Mouse (Mus musculus) heart, postnatal 36 days (tissue): ENCODE data around the gene Gpx4. TPM values are rescaled to one million over a fixed set of nuclear protein-coding genes. Genes with fewer than 3 reads are reported as not detected.

Experiments
- DNase-seq, 2 experiments: peaks; one replicate each; pipeline ENCODE4 v3.0.0; 2021 to 2022
- intact Hi-C: fragments of 180-260 bp; cut with DNase I; formaldehyde crosslinking; loops from one replicate; pipeline ENCODE4 v1.15.1; 2025
- total RNA-seq, 2 experiments: library from RNA; stranded (reverse); gene quantifications; 2 replicates each; pipeline ENCODE4 v1.2.3; 2021

Gpx4 gene
- total RNA-seq, 2 experiments from 2014 or later: 863 to 871 TPM

DNA sequence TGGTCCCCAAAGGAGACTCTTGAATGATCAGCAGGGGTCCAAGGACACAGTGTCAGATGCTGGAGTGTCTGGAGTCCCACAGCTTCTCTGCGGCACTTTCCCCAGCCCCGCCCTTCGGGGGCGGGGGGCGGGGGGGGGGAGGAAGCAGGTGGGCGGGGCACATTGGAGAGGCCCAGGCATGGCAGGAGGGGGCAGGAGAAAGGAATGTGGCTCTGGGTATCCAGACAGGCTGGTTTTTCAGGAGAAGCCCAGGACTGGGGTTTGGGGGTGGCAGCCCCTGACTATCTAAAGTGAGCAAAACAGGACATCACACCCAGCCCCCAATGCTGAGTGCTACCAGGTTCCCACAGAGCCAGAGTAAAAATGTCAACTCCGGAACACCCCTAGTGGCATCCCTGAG, 50.3 kb downstream of the Gpx4 start:
- intact Hi-C loops: no loop called here
- DNase-seq: no peak

DNA sequence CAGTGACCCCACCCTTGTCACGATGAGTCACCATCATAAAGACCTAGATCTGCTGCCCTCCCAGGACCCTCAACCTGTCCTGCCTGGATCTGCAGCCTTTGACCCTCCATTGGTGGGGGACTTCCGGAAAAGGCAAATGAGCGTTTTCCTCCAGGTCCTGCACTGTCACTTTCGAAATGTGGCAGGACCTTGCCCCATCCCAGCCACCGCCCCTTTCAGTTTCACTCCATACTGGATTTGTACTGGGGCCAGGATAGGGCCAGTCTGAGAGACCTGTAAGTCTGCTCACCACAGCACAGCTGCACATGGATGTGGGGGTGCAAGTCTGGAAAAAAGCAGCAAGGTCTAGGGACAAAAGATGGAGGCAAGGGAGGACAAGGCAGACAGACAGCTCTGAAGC, 51.7 kb downstream of the Gpx4 start:
- intact Hi-C loops: no loop called here
- no peak for DNase-seq

DNA sequence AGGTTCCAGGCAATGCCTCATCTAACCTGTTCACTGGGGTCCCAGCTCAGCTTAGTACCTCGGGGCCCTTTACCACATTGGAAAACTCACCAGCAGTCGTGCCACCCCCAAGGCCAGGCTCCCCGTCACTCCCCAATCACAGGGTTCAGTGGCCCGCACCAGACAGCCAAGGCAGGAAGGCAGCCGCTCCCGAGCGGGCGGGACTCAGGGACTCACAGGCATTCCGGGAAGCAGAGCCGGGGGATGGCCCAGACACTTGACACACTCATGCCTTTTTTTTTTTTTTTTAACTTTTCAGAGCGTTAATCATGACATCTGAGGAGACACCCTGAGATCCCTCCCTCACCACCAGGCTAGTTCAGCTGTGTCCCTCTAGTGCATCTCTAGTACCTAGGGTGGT, 54.0 kb downstream of the Gpx4 start:
- intact Hi-C loops: no loop called here
- peak in 1 of 2 experiments; percentile 43 for DNase-seq

DNA sequence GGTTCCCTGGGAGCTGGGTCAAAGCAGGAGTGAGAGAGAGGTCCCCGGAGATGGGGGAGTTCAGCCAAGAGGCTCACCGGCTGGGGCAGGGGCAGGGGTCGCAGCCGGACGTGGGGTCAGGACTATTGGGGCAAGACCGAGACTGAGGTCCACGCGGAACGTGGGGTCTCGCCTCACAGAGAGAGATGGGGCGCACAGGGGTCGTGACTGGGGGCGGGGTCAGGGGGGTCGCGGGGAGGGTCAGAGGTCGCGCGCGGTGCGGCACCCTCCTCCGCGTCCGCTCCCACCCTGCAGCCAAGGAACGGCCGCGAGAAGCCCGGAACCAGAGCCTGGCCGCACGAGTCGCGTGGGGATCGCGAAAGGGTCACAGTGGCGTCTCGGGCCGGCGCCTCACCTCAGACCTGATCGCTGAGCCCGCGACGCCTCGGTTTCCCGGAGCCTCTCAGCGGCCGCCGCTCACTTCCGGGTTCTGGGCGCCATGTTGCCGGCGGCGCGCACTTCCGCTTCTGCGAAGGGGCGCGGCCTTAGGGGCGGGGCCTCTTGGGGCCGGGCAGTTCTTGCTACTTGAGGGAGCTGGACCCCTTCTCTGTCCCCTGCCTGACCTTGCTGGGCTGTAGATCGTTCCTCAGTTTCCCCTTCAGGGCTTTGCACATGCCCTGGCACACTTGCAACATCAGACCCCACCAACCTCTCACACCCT, 55.4 kb downstream of the Gpx4 start:
- intact Hi-C loops: loop anchor here (2.0 kb wide), 1 partner anchor 62 kb away; no protein-coding TSS in a partner anchor
- peak; percentile 90 to 91 for DNase-seq

DNA sequence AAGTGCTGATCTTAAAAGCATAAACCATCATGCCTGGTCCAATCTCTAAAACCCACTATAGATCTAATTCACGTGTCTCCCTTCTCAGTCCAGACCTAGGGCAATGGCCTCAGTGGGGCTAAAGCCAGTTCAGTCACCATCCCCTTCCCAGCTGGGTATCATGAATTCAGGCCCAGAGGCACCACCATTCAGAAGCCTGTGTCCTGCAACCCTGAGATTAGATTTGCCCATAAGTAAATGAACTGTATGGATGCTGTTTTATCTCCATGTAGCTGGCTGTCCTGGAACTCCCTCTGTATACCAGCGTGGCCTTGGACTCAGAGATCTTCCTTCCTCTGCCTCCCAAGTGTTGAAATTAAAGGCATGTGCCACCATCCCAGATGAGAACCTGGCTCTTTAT, 56.1 kb downstream of the Gpx4 start:
- intact Hi-C loops: loop anchor here (2.0 kb wide), 1 partner anchor 62 kb away; no protein-coding TSS in a partner anchor
- no peak for DNase-seq

DNA sequence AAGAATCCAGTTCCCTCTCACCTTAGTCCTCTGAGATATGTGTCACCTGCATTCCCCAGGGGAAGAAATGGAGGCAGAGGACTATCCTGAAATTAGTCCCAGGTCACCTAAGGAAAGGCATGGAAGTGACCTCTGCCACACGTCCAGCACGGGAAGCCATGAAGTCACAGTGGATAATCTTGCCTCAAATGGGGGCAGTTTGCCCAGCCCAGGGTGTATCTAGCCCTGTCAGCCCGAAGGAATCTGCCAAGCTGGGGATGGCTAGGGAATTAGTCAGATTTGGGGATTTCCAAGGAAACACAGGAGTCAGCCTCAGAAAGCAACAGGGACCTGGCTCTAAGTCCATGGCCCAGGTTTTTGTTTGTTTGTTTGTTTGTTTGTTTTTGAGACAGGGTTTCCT, 57.2 kb downstream of the Gpx4 start:
- intact Hi-C loops: no loop called here
- no peak for DNase-seq

DNA sequence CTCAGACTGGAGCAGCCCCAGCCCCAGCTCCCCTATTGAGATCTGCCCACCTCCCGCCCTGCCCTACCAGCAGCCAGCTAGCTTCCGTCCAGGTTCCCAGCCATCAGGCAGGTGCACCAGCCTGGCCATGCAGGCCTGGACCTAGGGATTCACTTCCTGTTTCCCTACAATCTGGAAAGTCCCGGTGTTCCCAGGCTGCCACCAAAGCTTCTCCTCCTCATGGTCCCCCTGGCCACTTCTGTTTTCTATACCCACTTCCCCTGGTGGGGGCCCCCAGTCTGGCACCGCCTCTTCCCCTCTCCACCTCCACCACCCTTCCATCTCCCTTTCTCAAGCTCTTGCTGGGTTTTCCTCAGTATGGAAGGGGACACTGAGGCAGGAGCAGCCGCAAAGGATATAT, 58.5 kb downstream of the Gpx4 start, which contains the start of gene Sbno2:
Gene Sbno2, minus strand, starts transcription at position 112 of the 400 bp plus-strand sequence.
- DNase-seq: no peak
- intact Hi-C loops: no loop called here

DNA sequence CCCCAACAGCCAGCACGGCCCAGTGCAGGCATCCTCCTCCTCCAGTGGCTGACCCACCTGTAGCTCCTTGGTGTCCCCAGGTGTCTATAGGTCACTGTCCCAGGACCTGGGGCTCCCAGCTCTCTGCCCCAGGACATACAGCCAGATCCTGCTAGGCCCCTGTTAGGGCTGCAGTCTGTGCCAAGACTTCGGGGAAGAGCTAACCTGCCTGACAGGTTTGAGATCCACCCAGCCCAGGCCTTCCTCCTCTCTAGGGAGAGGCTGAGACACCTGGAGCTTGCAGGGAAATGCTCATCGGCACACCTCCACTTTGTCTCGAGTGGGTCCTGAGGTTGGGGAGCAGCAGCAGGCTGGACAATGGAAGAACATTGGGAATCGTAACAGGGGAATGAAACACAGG, 59.0 kb downstream of the Gpx4 start:
- no peak for DNase-seq
- intact Hi-C loops: no loop called here

Other genes starting within 250 kb of the Gpx4 start
- gene Misp, start 226.2 kb upstream of the Gpx4 start, total RNA-seq: under 1 TPM in 1 of 2 experiments, not detected in 1; 0.62 TPM
- gene Ptbp1, start 192.7 kb upstream of the Gpx4 start, total RNA-seq: 10 to 100 TPM; 50.9 to 51.2 TPM
- not detected for gene Prtn3, start 172.7 kb upstream of the Gpx4 start, total RNA-seq
- gene Plppr3, start 172.5 kb upstream of the Gpx4 start, total RNA-seq: not detected
- not detected for gene Elane, start 160.9 kb upstream of the Gpx4 start, total RNA-seq
- 10 to 100 TPM; 11.6 to 63.9 TPM for gene Cfd, start 156.3 kb upstream of the Gpx4 start, total RNA-seq
- gene Med16, start 138.2 kb upstream of the Gpx4 start, total RNA-seq: 10 to 100 TPM; 53.0 to 53.2 TPM
- not detected for gene Gm26602, start 136.3 kb upstream of the Gpx4 start, total RNA-seq
- gene Kiss1r, start 130.2 kb upstream of the Gpx4 start, total RNA-seq: under 1 TPM; 0.17 to 0.38 TPM
- gene R3hdm4, start 126.0 kb upstream of the Gpx4 start, total RNA-seq: 10 to 100 TPM; 81.0 to 88.1 TPM
- gene Arid3a, start 120.1 kb upstream of the Gpx4 start, total RNA-seq: 1 to 10 TPM; 1.9 to 2.6 TPM
- 10 to 100 TPM; 25.6 to 28.8 TPM for gene Wdr18, start 87.0 kb upstream of the Gpx4 start, total RNA-seq
- under 1 TPM; 0.27 to 0.28 TPM for gene Grin3b, start 76.5 kb upstream of the Gpx4 start, total RNA-seq
- gene Tmem259, start 62.8 kb upstream of the Gpx4 start, total RNA-seq: 100 to 1,000 TPM; 107 to 120 TPM
- 10 to 100 TPM; 29.9 to 30.6 TPM for gene Cnn2, start 58.6 kb upstream of the Gpx4 start, total RNA-seq
- gene Abca7, start 50.7 kb upstream of the Gpx4 start, total RNA-seq: 1 to 10 TPM; 7.7 to 7.9 TPM
- 1 to 10 TPM; 4.1 to 5.9 TPM for gene Arhgap45, start 30.5 kb upstream of the Gpx4 start, total RNA-seq
- 10 to 100 TPM; 88.5 to 96.4 TPM for gene Polr2e, start 7.4 kb upstream of the Gpx4 start, total RNA-seq
- 10 to 100 TPM; 11.2 to 12.2 TPM for gene Sbno2, start 58.4 kb downstream of the Gpx4 start, total RNA-seq
- 100 to 1,000 TPM; 137 to 165 TPM for gene Stk11, start 68.6 kb downstream of the Gpx4 start, total RNA-seq
- 1,000 to 10,000 TPM; 1,105 to 1,168 TPM for gene Atp5d, start 91.5 kb downstream of the Gpx4 start, total RNA-seq
- 1 to 10 TPM; 2.0 to 4.7 TPM for gene Cbarp, start 93.7 kb downstream of the Gpx4 start, total RNA-seq
- 100 to 1,000 TPM in 1 of 2 experiments, 10 to 100 TPM in 1; 99.9 to 117 TPM for gene Midn, start 101.1 kb downstream of the Gpx4 start, total RNA-seq
- 10 to 100 TPM; 48.2 to 67.0 TPM for gene Cirbp, start 118.8 kb downstream of the Gpx4 start, total RNA-seq
- gene 1600002K03Rik, start 125.8 kb downstream of the Gpx4 start, total RNA-seq: 1 to 10 TPM; 4.4 to 4.6 TPM
- 1 to 10 TPM in 1 of 2 experiments, under 1 TPM in 1; 0.75 to 1.1 TPM for gene Efna2, start 132.3 kb downstream of the Gpx4 start, total RNA-seq
- 10 to 100 TPM; 13.1 to 15.3 TPM for gene Mum1, start 179.3 kb downstream of the Gpx4 start, total RNA-seq
- 100 to 1,000 TPM; 962 to 997 TPM for gene Ndufs7, start 202.0 kb downstream of the Gpx4 start, total RNA-seq
- gene Gamt, start 213.8 kb downstream of the Gpx4 start, total RNA-seq: 10 to 100 TPM in 1 of 2 experiments, 1 to 10 TPM in 1; 8.9 to 12.0 TPM
- 10 to 100 TPM; 57.7 to 58.5 TPM for gene Dazap1, start 214.3 kb downstream of the Gpx4 start, total RNA-seq
- 100 to 1,000 TPM; 748 to 777 TPM for gene Rps15, start 245.3 kb downstream of the Gpx4 start, total RNA-seq
- gene Apc2, start 248.8 kb downstream of the Gpx4 start, total RNA-seq: 1 to 10 TPM; 2.1 to 3.7 TPM